Mouse (Mus musculus): Measurements from ENCODE around the gene Irx2.

Irx2 gene

DNA sequence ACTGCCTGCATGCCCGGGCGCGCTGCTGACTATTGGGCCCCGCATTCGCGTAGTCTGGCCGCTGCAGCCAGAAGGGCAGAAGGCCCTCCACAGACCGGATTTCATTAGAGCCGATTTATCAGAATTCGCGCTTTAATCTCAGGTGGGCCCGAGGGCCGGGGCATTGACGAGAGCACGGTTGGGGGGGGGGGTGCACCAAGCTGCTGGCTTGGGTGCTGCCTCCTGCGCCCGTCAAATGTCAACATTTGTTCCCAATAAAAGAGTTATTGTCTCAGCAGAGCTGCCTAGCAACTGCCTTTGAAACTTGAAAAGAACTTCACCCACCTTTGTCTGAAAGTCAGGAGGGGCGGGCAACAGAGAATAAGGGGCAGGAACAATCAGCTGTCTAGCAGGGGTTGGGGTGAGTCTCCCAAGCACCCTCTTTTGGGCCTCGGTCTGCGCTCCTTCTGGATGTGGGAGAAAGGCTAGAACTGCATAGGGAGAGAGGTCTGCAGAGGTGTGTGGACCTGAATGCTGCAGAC lies 7.8 kb downstream of the Irx2 start:
- DNase-seq (ENCODE audit: low read depth), result no peak

DNA sequence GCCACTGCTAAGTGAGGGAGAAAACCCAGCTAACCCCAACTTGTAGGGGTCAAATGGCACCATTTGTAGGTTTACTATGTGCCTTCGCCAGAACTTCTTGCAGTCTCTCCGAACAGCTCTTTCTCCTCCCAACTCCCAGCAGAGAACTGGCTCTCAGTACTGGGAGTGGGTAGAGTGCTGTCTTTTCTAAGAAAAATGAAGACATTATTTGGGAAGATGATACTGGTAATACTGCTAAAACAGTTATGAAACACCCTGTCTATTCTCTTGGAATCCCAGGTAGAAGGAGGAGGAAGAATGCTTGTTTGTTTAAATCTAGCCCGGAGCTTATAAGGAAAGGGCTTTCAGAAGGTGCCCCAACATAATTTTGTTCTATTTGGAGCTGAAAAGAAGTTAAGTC lies 8.9 kb downstream of the Irx2 start:
- no peak for DNase-seq (ENCODE audit: low read depth)

DNA sequence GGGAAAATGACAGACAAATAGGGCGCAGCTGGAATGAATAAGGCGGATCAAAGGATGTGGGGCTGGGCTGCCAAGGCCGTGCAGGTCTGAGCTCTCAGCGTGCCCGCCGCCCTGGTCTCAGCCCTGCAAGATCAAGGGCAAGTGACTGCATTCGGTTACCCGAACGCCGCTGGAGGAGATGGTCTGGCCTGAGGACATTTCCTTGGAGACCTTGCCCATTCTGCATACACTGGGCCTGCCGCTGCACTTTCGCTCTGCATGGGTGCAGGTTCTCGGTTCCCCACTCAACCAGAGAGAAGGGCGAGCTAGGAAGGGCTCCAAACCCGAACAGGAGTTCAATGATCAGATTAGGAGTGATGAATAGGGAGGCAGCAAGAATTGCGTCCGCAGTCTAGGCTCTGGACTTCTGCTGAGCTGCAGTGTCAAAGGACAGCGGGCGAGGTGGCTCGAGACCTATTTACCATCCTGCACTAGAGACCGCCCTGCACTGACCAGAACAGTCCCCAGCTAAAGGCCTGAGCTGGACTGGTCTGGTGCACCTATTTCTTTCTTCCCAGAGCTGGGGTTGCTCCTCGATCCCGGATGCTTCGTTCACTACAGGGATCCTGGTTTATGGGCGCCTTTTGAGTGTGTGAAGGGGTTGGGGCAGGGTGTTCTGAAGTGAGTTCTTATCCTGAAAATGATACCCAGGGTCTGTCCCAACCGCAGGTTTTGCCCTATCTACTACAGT lies 9.9 kb downstream of the Irx2 start:
- peak; percentile 30 for DNase-seq (ENCODE audit: low read depth)

DNA sequence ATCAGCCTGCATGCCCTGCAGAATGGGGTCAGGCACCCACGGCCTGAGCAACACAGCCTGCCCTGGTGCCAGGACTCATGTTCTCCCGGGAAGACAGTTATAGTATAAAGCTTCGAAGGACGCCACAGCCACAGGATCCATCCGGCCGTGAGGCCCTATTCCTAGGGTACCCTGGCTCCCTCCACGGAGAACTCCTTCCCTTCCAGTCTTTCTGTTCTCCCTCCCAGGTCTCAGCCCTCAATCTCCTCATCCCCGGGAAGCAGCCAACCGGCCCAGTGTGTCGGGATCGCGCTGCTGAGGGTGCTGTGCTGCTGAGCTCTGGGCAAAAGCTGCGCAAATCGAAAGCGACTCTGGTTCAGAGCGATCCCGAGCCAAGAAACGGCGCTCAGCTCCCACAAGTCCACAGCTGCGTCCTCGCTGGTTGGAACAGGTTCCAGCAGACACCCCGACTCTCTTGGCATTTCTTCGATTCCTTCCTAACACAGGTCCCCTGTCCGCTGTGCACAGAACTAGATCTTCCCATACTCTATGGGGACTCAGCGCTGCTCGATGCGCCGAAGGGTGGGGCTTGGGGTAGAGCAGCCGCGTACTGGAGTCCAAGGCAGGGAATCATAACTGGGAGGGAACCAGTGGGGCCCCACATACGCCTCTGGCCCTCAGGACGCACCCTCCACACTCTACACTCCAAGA lies 11.0 kb downstream of the Irx2 start:
- peak; percentile 83 for DNase-seq (ENCODE audit: low read depth)

DNA sequence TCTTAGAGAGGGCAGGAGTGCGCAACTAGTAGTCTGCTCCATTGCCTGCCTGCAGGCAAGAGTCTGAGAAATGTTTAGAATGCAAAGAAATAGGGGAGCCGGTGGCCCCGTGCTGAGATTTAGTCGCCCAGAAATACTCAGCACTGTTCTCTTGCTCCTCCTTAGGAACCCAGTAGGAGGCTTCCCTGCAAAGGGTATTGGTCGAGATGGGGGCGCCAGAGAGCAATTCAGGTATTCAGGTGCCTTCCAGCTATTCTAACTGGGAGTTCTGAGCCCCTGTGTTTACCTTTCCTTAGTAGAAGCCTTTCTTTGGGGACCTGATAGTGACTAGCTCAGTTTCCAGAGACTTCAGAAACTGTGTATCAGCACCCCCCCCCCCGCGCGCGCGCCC lies 11.5 kb downstream of the Irx2 start:
- peak; percentile 80 for DNase-seq (ENCODE audit: low read depth)

DNA sequence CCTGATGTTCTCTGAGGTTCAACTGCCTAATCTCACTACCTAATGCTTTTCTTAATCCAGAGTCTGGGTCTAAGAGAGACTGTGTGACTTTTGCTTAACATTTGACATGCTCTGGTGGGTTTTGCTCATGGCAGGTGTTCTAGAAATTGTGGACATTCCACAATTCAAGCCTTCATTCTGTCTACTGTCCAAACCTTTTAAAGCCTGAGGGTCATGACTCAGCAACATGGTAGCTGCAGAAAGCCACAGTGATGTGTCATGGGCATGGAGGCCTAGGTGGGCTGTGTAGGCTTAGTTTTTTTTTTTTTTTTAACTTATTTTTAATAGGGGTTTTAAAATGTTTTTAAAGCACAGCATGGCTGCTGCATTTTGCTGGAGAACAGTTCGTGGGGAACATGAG lies 27.8 kb downstream of the Irx2 start:
- DNase-seq (ENCODE audit: low read depth), result peak; percentile 16

DNA sequence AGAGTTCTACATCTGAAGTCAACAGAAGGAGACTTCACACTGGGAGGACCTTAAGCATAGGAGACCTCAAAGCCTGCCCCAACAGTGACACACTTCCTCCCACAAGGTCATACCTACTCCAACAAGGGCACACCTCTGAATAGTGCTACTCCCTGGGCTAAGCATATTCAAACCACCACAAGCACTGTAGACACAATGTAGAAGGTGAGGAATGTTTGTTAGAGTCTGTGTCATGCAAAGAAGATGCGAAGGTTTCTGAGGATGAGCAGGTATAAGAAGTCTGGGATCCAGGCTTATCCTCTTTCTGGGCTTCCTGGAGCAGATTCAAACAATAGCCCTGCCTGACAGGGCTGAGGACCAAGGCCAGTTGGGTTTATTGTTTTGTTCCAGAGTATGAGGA lies 47.2 kb downstream of the Irx2 start:
- no peak for DNase-seq (ENCODE audit: low read depth)
